Mouse (Mus musculus) heart, embryonic 14.5 days (tissue): ENCODE data around the gene Cdk17. TPM values are rescaled to one million over a fixed set of nuclear protein-coding genes. Genes with fewer than 3 reads are reported as not detected.

ENCODE experiments used
- ATAC-seq: fragments of 200-750 bp; cut with Nextera tagmentation; 2 replicates; pipeline ENCODE4 v1.8.0; 2017; ENCODE audit warnings: low read depth, moderate TSS enrichment; ENCODE audit not compliant: insufficient number of reproducible peaks, insufficient read depth, low FRiP score
- H3K27ac ChIP-seq, 2 experiments: fragments of 200-500 bp in 1 of 2; fragments of 300-500 bp in 1 of 2; sonication (generic) in 1 of 2; replicated peaks in 1 of 2; 2 replicates each; pipeline ENCODE4 v1.5.1; 2012 to 2014; ENCODE audit warnings: low read depth in 2 of 2, low read length in 2 of 2, control low read depth in 1 of 2, mild to moderate bottlenecking in 1 of 2, mixed read lengths in 1 of 2; ENCODE audit not compliant: control insufficient read depth in 1 of 2, insufficient read depth in 1 of 2
- H3K27me3 ChIP-seq: fragments of 300-500 bp; sonication (generic); 2 replicates; pipeline ENCODE4 v1.6.1; 2014; ENCODE audit warnings: mild to moderate bottlenecking, low read length, control low read depth; ENCODE audit not compliant: control insufficient read depth, insufficient read depth
- H3K36me3 ChIP-seq: fragments of 300-500 bp; sonication (generic); 2 replicates; pipeline ENCODE4 v1.6.1; 2014; ENCODE audit warnings: mild to moderate bottlenecking, control low read depth, low read length, mixed read lengths; ENCODE audit not compliant: control insufficient read depth, insufficient read depth
- H3K4me1 ChIP-seq, 2 experiments: fragments of 200-500 bp in 1 of 2; fragments of 300-500 bp in 1 of 2; sonication (generic) in 1 of 2; 2 replicates each; pipeline ENCODE4 v1.6.1; 2012 to 2014; ENCODE audit warnings: low read length in 2 of 2, control low read depth in 1 of 2, mixed read lengths in 1 of 2; ENCODE audit not compliant: control insufficient read depth in 2 of 2, insufficient read depth in 2 of 2
- H3K4me2 ChIP-seq: fragments of 300-500 bp; sonication (generic); 2 replicates; pipeline ENCODE4 v1.6.1; 2014; ENCODE audit warnings: mild to moderate bottlenecking, low read length
- H3K4me3 ChIP-seq, 2 experiments: fragments of 200-500 bp in 1 of 2; fragments of 300-500 bp in 1 of 2; sonication (generic) in 1 of 2; 2 replicates each; pipeline ENCODE4 v1.5.1; 2012 to 2014; ENCODE audit warnings: low read length in 2 of 2, mild to moderate bottlenecking in 2 of 2, control low read depth in 1 of 2, low read depth in 1 of 2, moderate library complexity in 1 of 2; ENCODE audit not compliant: control insufficient read depth in 1 of 2, insufficient read depth in 1 of 2
- H3K9ac ChIP-seq: fragments of 300-500 bp; sonication (generic); 2 replicates; pipeline ENCODE4 v1.6.1; 2014; ENCODE audit warnings: mild to moderate bottlenecking, low read length
- H3K9me3 ChIP-seq: fragments of 300-500 bp; sonication (generic); 2 replicates; pipeline ENCODE4 v1.6.1; 2016; ENCODE audit warnings: low read length, control low read depth; ENCODE audit not compliant: control insufficient read depth
- WGBS: fragments of 180-500 bp; shearing (Covaris S2); extraction: QIAGEN DNeasy Blood & Tissue Kit; methylation state at CpG from one replicate; pipeline ENCODE4 v1.1.7; 2014; 5-methylcytosine and 5-hydroxymethylcytosine counted together
- polyA plus RNA-seq: library from polyadenylated mRNA; unstranded; fragments of >200 nt; fragmentation: Nextera tagmentation; extraction: Ambion mirVana; gene quantifications from 2 replicates; pipeline ENCODE4 v1.2.1, GENCODE M21; 2014

Cdk17 gene
- polyA plus RNA-seq, 1 experiment from 2014 or later, result 27.1 TPM

- Histone ChIP-seq H3K9ac (no peak overlapping the region), H3K36me3 (peaks cover 16% of the 10 kb centered on the region), H3K9me3 (no peaks in the 10 kb centered on the region), H3K4me1 (peaks cover 6 to 19% of the 10 kb centered on the region in 2 experiments), H3K4me3 (no peak overlapping the region), H3K27me3 (no peaks in the 10 kb centered on the region), H3K27ac (no peak overlapping the region), H3K4me2 (no peak overlapping the region)
- no peak for ATAC-seq
- WGBS, result 80% methylated on average over 3 of the region's 3 CpGs
Observed at GRCm38 (mm10) chr10:93198958-93199357, 38.3 kb downstream of the Cdk17 start.

GRCm38 (mm10) chr10:93201846-93202458 lies 41.3 kb downstream of the Cdk17 start:
- Histone ChIP-seq H3K27me3 (no peaks in the 10 kb centered on the region), H3K9me3 (no peaks in the 10 kb centered on the region), H3K36me3 (peaks cover 16% of the 10 kb centered on the region), H3K4me2 (no peak overlapping the region), H3K27ac (no peak overlapping the region), H3K4me3 (no peak overlapping the region), H3K9ac (no peak overlapping the region), H3K4me1 (peaks cover 1 to 3% of the 10 kb centered on the region in 2 experiments; a peak in 2 of 4 replicates)
- 87% methylated on average over 6 of the region's 6 CpGs for WGBS
- ATAC-seq, result no peak

- Histone ChIP-seq H3K4me3 (no peak overlapping the region), H3K9me3 (no peaks in the 10 kb centered on the region), H3K27ac (no peak overlapping the region), H3K9ac (no peak overlapping the region), H3K36me3 (peaks cover 9% of the 10 kb centered on the region; the same call in 1 of the 2 replicates), H3K4me1 (peaks cover 2 to 3% of the 10 kb centered on the region in 2 experiments; a peak in 1 of 4 replicates), H3K27me3 (no peaks in the 10 kb centered on the region), H3K4me2 (no peak overlapping the region)
- no peak for ATAC-seq
- 90% methylated on average over 4 of the region's 4 CpGs for WGBS
Observed at GRCm38 (mm10) chr10:93205287-93205956, 44.7 kb downstream of the Cdk17 start.

DNA sequence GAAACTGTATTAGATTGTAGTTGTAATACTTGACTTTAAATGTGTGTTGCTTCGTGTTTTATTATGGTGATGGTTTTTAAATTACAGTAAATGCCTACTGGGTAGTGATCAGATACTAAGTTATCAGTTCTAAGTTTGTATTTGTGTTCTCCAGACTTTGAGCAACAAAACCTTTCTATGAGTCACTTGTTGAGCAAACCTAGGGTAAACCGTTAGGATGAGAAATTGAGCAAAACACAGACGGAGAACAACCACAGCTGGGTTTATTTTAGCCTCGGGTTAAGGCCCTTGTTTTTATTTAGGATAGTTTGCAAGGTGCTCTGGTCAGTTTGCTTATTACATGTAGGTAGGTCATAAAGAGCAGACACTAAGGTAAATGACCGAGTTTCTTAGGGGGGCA lies 46.5 kb downstream of the Cdk17 start:
- no peak overlapping the region for H3K27ac ChIP-seq
- no peak overlapping the region for H3K4me2 ChIP-seq
- H3K9ac ChIP-seq, result no peak overlapping the region
- no peak for ATAC-seq
- peaks cover 2 to 3% of the 10 kb centered on the region in 2 experiments; a peak in 1 of 4 replicates for H3K4me1 ChIP-seq
- WGBS, result 82% methylated on average over 5 of the region's 5 CpGs
- no peaks in the 10 kb centered on the region for H3K9me3 ChIP-seq
- H3K27me3 ChIP-seq, result no peaks in the 10 kb centered on the region
- H3K4me3 ChIP-seq, result no peak overlapping the region
- H3K36me3 ChIP-seq, result peaks cover 17% of the 10 kb centered on the region

- H3K4me1 ChIP-seq, result peaks cover 2 to 3% of the 10 kb centered on the region in 2 experiments; a peak in 1 of 4 replicates
- no peak overlapping the region for H3K4me2 ChIP-seq
- no peak overlapping the region for H3K9ac ChIP-seq
- no peak for ATAC-seq
- H3K9me3 ChIP-seq, result 0 out of 2 replicates have a peak, but pooled peaks cover 5% of the 10 kb centered on the region
- WGBS, result 86% methylated on average over 2 of the region's 2 CpGs
- H3K27ac ChIP-seq, result no peak overlapping the region
- peaks cover 63% of the 10 kb centered on the region for H3K36me3 ChIP-seq
- H3K4me3 ChIP-seq, result no peak overlapping the region
- H3K27me3 ChIP-seq, result no peaks in the 10 kb centered on the region
Observed at GRCm38 (mm10) chr10:93212699-93213098, 52.0 kb downstream of the Cdk17 start.

DNA sequence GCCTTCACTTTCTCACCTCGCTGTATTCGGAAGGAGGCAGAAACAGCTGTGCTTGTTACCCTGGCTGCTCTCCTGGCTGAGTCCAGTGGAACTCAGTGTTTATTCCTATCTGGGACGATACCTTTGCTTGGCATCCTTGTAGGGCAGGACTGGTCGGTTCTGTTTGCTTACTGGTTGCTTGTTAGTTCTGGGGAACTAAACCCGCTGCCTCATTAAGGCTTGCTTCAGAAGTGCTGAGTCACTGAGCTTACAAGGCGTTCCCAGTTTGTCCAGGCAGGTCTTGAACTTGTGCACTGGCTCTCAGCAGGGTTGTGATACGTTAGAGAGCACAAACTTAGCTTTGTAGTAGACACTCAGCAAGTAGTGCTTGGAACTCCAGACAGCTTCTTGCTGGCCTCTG lies 52.7 kb downstream of the Cdk17 start:
- ATAC-seq, result no peak
- Histone ChIP-seq H3K4me1 (no peaks in the 10 kb centered on the region; a peak in 1 of 4 replicates), H3K9ac (no peak overlapping the region), H3K4me3 (no peak overlapping the region), H3K36me3 (peaks cover 67% of the 10 kb centered on the region), H3K9me3 (0 out of 2 replicates have a peak, but pooled peaks cover 5% of the 10 kb centered on the region), H3K27me3 (no peaks in the 10 kb centered on the region), H3K27ac (no peak overlapping the region), H3K4me2 (no peak overlapping the region)
- WGBS, result 85% methylated on average over 7 of the region's 7 CpGs

DNA sequence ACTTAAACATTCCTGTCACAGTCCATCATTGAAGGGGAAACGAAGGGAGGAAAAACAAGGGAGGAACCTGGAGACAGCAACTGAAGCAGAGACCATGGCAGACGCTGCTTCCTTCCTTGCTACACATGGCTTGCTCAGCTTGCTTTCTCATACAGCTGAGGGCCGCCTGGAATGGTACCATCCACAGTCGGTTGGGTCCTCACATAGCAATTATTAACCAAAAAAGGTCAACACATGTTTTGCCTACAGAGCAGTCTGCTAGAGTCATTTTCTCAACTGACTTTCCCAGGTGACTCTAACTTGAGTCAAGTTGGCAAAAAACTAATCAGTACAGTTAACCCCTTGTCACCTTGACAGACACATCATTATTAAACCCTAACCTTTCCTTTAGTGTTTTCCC lies 53.6 kb downstream of the Cdk17 start:
- H3K36me3 ChIP-seq, result peaks cover 66% of the 10 kb centered on the region
- 68% methylated on average over 4 of the region's 4 CpGs for WGBS
- no peaks in the 10 kb centered on the region for H3K27me3 ChIP-seq
- H3K4me2 ChIP-seq, result no peak overlapping the region
- no peak overlapping the region for H3K4me3 ChIP-seq
- no peak overlapping the region for H3K9ac ChIP-seq
- no peaks in the 10 kb centered on the region; a peak in 1 of 4 replicates for H3K4me1 ChIP-seq
- ATAC-seq, result no peak
- H3K27ac ChIP-seq, result no peak overlapping the region
- 0 out of 2 replicates have a peak, but pooled peaks cover 5% of the 10 kb centered on the region for H3K9me3 ChIP-seq
